Mouse (Mus musculus) spleen, postnatal 14 days (tissue): ENCODE data around the gene Atp6v1a.

Experiments used
- DNase-seq, 2 experiments: peaks; one replicate each; pipeline ENCODE4 v3.0.0; 2021 to 2022; ENCODE audit warnings: low spot score in 2 of 2

Atp6v1a gene

DNA sequence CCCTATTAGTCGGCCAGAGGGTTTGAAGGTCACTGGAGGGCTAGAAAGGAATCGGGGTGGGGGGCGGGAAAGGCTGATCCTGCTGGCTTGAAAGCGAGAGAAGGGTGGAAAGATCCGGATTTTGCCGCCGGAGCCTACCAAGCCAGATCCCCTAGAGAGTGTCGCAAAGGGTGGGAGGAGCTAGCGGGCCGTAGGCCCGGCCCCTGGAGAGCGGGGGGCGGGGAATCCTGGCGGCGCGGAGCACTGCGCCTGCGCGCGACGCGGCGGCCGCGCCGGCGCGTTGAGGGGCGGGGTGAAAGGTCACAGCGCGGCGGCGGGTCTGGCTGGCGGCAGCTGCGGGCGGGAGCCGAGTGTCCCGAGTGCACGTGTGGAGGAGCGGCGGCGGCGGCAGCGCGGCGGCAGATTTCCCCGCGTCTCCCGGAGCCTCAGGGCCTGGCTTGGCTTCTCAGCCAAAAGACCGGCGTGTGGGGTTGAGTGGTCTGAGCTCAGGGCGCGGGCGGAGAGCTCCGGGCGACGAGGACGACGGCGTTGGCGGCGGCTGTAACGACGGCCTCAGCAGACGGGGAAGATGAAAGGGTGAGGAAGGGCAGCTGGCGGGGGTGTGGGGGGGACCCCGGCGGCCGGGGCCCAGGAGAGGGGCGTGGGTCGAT is at the start of gene Atp6v1a, which contains the start of gene Naa50:
Gene Atp6v1a (minus strand): TSS at position 170 of the 650 bp plus-strand sequence.
Gene Naa50 (plus strand): TSS at position 295 of the 650 bp plus-strand sequence.
- peak; percentile 89 to 91 for DNase-seq

GRCm38 (mm10) chr16:44188766-44189165 is 49.3 kb upstream of the Atp6v1a start:
- no peak for DNase-seq

GRCm38 (mm10) chr16:44187172-44187571 is 47.7 kb upstream of the Atp6v1a start:
- DNase-seq, result no peak

GRCm38 (mm10) chr16:44184769-44185168 is 45.3 kb upstream of the Atp6v1a start:
- no peak for DNase-seq

DNA sequence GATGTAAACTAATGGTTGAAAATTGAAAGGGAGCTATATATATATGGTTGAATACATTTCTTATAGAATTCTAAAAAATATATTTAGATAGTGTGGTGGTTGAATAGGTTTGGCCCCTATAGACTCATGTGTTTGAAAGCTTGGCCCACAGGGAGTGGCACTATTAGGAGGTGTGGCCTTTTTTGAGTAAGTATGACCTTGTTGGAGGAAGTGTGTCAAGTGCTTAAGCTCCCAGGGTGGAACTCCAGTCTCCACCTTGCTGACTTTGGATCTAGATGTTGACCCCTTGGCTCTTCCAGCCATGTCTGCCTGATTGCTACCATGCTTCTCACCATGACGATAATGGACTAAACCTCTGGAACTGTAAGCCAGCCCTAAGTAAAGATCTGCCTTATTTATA is 43.1 kb upstream of the Atp6v1a start:
- no peak for DNase-seq

DNA sequence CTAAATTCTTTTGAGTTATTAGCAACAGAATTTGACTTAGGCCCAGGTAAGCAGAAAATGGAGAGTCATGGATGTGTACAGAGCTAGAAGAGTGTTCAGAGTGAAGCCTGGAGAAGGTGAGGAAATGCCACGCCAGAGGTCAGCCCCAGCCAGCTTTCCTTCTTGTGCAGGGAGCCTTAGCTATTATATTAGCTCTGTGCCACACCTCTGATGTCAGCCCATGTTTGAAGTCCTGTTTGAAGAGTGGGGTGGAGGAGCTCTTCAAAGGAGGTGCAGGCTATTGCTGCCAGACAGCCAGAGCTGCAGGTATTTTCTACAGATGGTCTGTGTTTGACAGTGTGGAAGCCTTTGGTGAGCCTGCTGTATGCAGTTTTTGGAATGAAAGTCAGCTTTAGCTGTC is 39.0 kb upstream of the Atp6v1a start:
- DNase-seq, result no peak

DNA sequence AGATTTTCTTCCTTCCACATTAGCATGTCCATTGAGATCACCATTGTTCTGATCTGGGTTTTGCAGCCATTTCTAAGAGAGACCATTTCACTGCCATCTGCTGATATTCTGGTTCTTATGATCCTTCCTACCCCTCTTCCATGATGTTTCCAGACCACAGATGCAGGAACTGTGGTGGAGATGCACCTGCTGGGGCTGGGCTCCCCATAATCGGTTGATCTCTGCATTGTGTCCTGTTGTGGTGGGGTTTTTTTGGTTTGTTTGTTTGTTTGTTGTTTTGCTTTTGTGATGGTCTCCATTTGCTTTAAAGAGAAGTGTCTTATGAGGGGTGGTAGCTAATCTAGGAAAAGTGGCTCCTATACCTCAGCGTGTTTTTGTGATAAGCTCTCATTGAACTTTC is 37.0 kb upstream of the Atp6v1a start:
- DNase-seq, result no peak

DNA sequence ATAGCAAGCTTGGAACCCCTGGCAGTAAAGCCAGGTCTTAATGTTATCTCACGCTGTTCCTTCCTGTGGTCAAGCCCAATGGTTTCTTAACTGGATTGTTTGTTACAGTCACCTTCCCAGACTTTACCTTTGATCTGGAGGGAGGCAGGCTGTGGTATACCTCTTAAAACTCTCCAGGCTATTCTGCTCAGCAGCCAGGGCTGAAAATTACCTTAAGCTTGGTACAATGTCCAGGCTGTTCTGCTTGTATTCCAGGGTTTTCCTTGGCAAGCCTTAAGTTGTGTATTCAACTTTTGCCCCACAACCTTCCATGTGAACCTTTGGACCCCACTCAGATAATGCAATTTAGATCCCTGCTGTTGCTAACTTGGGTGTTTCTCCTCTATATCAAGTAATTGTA is 35.5 kb upstream of the Atp6v1a start:
- DNase-seq, result no peak

DNA sequence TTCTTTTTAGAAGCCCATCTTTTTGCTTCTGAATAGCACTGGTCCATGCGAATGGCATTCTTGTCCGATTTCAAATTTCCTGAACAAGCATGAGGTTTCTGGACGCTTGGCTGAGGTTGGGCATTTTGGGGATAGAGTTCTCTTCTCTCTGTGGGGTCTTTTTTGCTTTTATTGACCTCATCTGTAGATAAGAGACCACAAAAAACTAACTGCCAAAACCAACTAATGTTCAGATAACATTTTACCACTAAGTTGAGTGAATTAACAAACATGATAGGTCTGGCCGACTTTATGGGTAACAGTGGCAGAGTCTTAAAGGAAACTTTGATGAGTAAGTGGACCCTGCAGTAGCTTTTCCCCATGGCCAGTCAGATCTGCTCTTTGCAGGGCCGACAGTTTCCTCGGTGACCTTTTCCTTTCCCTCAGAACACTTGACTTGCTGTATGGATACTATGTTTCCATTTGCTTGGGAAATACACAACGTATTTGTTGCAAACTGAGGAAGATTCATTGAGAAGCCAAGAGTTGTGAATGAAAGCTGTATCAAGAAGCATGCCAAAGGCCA is 34.5 kb upstream of the Atp6v1a start:
- DNase-seq, result no peak

GRCm38 (mm10) chr16:44173155-44173941 is 33.8 kb upstream of the Atp6v1a start, which contains the start of gene Usf3:
TSS of gene Usf3 (plus strand) at chr16:44173246.
- peak; percentile 27 to 49 for DNase-seq

- peak; percentile 95 for DNase-seq
These were observed 33.0 kb upstream of the Atp6v1a start for GRCm38 (mm10) chr16:44172297-44173154.

DNA sequence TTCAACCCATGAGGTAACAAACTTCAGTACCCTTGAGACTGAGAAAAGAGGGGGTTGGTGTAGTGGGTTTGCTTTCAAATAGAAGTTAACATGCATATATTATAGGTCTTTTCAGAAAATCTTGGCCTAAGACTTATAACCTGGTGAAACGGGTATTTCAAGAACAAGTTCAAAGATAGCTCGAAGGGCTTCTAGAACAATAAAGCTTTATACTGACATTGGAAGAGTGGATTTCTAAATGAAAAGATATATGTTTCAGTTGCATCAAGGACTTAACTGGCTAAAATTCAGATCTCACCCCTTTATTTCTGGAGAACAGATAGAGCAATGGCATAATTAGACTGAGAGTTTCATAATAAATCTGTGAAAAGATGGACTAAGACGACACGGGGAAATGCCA is 29.5 kb upstream of the Atp6v1a start:
- DNase-seq, result no peak

DNA sequence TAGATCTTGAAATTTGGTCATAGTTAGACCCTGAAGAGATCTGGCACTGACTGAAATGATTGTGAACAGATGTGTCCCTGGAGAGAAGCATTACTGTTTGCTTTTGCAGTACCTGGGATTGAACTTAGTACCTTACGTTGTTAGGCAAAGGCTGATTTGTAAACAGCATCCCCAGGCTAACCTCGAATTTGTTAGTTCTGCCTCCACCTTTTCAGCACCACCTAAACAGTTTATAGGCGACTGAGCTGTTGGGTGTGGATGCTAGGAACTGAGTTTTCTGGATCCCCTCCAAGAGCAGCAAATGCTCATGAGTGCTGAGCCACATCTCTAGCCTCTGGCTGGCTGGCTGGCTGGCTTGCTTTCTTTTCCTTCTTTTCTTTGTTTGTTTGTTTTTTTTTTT is 25.7 kb upstream of the Atp6v1a start:
- no peak for DNase-seq

- DNase-seq, result no peak
These were observed 24.3 kb upstream of the Atp6v1a start for GRCm38 (mm10) chr16:44163831-44164230.

DNA sequence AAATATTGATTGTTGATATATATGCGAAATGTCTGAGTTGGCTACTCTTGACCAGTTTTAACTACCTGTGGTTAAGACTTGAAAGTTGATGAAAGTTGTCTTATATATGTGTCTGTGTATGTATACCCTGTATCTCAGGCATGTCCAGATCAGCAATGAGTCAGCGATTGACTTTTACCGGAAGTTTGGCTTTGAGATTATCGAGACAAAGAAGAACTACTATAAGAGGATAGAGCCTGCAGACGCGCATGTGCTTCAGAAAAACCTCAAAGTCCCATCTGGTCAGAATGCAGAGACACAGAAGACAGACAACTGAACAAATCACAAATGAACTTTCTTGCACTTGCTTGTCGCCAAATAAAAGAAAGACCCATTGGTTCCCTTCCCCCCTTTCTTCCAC is 19.8 kb upstream of the Atp6v1a start:
- no peak for DNase-seq

- no peak for DNase-seq
These were observed 15.1 kb upstream of the Atp6v1a start for GRCm38 (mm10) chr16:44154497-44155057.

DNA sequence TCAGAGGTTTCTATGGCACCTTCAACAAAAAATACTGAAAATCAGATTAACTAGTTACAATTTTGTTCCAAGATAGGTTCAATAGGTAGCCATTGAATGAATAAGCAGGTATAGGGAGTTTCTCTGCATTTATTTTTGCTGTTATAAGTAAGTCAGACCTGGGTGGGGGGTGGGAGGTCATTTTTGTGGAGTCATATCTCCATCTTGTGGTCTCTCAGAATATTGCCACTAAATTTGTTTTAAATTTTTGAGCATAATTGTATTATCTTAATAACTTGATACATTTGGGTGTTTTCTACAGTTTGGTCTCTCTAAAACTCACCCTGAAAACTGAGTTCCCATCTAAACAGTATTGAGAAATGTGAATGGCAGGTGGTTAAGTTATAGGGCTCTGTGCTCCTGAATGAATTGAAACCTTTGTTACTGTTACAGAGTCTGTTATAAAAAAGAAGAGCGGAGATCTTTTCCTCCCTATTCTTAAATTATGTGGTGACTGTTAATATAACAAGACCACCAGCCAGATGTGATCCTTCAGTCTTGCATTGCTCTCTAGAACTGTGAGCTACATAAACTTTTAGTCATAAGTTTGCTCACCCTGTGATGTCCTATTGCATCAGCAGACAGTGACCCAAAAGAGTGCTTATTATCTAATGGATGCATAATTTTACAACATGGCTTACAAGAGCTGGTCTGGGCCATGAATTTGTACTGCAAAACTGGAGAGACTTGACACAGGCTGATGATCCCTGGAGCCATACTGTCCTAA is 9.7 kb upstream of the Atp6v1a start:
- no peak for DNase-seq

DNA sequence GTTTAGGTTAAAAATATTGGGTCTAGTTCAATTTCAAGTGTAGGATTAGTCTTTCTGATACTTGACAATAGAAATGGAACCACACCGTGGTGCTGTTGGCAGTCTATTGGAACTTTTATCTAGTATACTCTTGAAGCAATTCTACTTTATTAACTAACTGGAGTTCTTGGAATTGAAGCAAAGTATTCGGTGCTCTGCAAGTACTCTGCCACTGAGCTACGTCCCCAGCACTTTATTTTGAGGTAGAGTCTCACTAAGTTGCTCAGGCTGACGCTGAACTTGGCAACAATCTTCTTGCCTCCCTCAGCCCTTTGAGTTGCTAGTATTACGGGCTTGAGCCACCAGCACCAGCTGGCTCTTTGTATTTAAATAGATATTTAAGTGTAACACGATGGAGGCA is 2.0 kb upstream of the Atp6v1a start:
- no peak for DNase-seq

DNA sequence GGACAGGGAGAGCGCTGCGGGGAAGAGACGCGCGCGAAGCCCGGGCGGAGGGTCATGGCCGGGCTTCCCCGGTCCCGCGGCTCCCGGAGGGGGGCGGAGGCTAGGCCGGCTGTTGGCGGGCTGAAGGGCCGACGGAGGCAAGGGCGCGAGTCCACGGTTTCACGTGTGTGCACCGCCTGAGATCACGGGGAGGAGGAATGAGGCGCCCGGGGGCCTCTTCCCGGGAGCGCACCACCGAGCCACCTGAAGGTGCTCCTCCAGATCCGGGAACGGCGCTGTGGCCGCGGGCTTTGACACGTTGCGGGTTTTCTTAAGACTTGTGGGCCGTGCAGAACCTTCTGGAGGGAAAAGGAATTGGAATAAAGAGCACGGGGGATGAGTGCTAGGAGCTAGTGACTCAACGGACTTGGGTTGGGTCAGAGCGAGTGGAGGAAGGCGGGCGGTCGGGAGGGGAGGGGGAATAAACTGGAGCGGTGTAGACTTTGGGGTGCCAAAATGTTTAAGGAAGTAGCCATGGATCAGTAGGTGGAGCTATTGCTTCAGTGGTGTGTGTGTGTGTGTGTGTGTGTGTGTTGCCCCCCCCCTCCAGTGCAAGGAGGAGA is 782 bp upstream of the Atp6v1a start:
- peak; percentile 22 to 44 for DNase-seq

- DNase-seq, result peak; percentile 62 to 74
These were observed 448 bp downstream of the Atp6v1a start for GRCm38 (mm10) chr16:44138979-44139535.
